Mouse (Mus musculus): ENCODE results near the gene Ulk4.

Ulk4 gene

DNA sequence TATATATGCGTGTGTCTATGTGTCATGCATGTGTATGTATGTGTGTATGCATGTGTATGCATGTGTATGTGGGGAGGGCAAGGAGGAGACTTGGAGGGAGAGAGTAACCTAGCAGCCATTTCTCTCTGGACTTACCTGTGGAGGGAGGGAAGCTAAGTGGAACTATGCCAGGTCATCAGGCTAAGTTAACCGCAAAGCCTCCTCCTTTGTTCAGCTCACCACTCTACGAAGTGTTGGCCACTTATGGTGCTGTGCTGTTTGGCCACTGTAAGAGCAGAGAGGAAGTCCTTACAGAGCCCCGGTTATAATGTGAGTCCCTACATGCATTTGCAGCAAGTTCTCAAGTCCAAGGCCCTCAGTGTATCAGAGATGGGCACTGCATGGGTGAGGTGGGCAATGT, 300.1 kb downstream of the Ulk4 start:
- no peak for DNase-seq (ENCODE audit: low spot score)

- DNase-seq (ENCODE audit: low spot score): no peak
Measured at GRCm38 (mm10) chr9:120976158-120976557, 300.8 kb downstream of the Ulk4 start.

GRCm38 (mm10) chr9:120974209-120974608, 302.8 kb downstream of the Ulk4 start:
- no peak for DNase-seq (ENCODE audit: low spot score)

DNA sequence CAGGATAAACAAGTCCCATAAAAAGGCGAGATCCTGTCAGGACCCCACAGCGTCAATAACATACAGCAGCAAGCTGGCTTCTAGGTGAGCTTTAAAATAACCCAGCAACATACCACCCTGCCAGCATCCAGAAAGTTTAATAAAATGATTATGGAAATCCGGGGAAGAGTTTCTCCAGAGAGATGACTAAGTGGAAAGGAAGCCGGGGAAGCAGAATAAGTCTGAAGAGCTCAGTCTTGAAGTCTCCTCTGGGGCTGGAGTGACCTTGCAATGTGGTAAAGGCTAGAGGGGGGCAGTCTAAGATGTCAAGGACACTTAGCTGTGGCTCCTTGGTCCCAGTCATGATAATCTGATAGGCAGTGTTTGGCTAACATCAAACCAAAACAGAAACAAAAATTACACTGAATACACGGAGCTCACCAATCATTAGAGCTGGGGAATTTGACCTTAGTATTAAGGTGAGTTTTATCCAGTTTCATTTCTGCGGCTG, 303.9 kb downstream of the Ulk4 start:
- DNase-seq (ENCODE audit: low spot score): no peak

GRCm38 (mm10) chr9:120965007-120965406, 312.0 kb downstream of the Ulk4 start:
- DNase-seq (ENCODE audit: low spot score): no peak

DNA sequence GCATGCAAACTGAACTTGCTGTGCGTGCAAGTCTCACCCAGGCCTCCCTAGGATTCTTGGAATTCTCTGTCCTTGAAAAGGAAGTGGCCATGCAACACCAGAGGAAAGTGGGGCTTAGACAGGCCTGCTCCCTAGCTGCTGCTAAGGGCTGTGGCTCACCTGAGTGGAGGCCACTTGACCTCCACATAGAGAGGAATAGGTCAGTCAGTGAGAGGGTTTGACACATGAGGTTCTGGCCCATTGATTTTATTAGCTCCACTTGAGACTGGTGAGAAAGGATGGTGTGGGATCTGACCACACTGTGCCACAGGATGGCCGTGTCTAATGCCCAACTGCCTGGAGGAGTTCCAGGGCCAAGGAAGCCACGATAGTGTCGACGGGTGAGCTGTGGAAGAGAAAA, 312.8 kb downstream of the Ulk4 start:
- DNase-seq (ENCODE audit: low spot score): no peak

- no peak for DNase-seq (ENCODE audit: low spot score)
Measured at GRCm38 (mm10) chr9:120963720-120964119, 313.3 kb downstream of the Ulk4 start.

GRCm38 (mm10) chr9:120963104-120963503, 313.9 kb downstream of the Ulk4 start:
- DNase-seq (ENCODE audit: low spot score): no peak

GRCm38 (mm10) chr9:120961969-120962700, 314.9 kb downstream of the Ulk4 start:
- no peak for DNase-seq (ENCODE audit: low spot score)

- no peak for DNase-seq (ENCODE audit: low spot score)
Measured at GRCm38 (mm10) chr9:120961466-120961865, 315.5 kb downstream of the Ulk4 start.

DNA sequence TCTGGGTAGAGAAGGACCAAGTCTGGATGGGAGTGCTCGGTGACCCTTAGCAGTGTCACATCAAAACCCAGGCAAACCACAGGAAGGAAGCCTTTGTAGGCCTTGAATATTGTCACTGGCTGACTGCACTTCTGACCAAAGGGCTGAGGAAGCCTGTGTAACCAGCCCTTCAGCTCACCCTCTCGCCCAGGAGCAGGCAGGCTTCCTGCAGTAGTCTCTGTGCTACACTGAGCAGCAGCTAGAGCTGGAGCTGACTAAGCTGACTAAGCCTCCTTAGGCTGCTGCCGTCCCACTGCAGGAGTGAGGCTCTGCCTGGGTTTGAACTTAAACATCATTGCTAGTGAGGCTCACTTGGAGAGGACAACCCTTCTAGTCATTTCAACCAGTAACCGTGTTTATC, 316.4 kb downstream of the Ulk4 start:
- no peak for DNase-seq (ENCODE audit: low spot score)

GRCm38 (mm10) chr9:120959225-120959624, 317.8 kb downstream of the Ulk4 start:
- DNase-seq (ENCODE audit: low spot score): no peak

DNA sequence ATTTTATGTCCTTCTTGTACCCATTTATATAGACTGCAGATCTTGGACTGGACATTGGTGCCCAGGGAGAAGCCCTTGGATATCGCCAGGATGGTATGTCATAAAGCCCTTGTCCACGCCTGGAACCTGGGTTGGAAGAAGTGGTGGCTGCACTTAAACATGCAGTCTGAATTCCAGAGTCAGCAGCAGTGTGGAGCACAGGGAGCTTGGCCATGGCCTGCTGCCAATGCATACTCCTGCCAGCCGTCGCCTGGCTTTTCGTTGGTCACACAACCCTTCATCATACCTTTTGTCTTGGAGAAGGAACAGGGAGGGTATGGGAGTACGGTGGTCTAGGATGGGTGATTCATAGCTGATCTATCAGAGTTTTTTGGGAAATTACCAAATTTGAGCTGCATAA, 318.4 kb downstream of the Ulk4 start:
- no peak for DNase-seq (ENCODE audit: low spot score)

GRCm38 (mm10) chr9:120958051-120958450, 318.9 kb downstream of the Ulk4 start:
- no peak for DNase-seq (ENCODE audit: low spot score)

- no peak for DNase-seq (ENCODE audit: low spot score)
Measured at GRCm38 (mm10) chr9:120951947-120952346, 325.1 kb downstream of the Ulk4 start.

- no peak for DNase-seq (ENCODE audit: low spot score)
Measured at GRCm38 (mm10) chr9:120950761-120951160, 326.2 kb downstream of the Ulk4 start.

GRCm38 (mm10) chr9:120948832-120949231, 328.2 kb downstream of the Ulk4 start:
- DNase-seq (ENCODE audit: low spot score): no peak

- no peak for DNase-seq (ENCODE audit: low spot score)
Measured at GRCm38 (mm10) chr9:120946131-120946530, 330.9 kb downstream of the Ulk4 start.

- DNase-seq (ENCODE audit: low spot score): no peak
Measured at GRCm38 (mm10) chr9:120944211-120944610, 332.8 kb downstream of the Ulk4 start.

GRCm38 (mm10) chr9:120943757-120944156, 333.2 kb downstream of the Ulk4 start:
- DNase-seq (ENCODE audit: low spot score): no peak

DNA sequence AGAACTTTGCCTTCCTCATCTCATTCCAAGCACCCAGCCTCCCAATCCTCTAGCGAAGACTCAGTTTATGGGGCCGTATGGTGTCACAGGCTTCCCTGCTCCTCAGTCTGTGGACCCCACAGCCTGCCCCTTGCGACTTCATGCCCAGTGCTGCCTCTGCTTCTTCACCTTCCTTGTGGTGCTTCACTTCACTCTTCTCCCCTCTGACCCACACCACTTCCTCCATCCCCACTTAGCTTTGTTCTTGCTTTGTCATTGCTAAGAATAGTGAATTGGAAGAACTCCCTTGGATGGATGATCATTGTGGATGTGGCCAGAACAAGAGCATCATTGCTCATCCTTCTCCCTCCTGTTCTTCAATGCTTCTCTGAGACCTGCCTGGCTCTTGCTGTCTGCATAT, 336.1 kb downstream of the Ulk4 start:
- no peak for DNase-seq (ENCODE audit: low spot score)

DNA sequence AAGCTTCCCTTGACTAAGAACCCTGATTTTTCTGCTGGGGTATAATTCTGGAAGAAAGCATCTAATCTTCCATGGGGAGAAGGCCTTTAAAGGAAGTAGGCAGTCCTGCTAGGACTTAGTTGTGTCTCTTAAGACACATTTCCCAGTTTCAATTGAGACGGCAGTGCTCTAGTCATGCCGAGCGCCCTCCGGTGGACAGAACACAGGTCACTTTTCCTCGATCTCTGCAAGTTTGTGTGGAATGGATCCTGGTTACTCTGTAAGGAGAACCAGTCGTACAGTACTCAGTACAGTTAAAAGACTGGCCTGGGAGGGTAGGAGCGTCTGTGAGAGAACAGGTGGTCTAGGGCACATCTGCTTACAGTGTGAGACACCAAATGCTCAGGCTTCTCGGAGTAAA, 340.6 kb downstream of the Ulk4 start:
- peak; percentile 63 for DNase-seq (ENCODE audit: low spot score)

DNA sequence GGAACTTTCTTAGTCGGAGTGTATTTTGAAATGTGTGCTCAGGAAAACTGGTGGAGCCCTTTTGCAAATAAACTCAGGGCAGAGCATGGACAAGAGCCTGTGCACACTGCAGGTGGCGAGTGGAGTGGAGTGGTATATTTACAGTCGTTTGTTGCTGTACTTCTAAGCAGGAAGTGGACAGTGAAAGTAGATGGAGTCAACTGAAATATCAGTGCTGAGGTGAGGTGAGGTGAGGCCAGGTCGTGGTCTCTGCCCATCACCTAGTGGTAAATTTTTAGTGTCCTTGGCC, 341.4 kb downstream of the Ulk4 start:
- no peak for DNase-seq (ENCODE audit: low spot score)

DNA sequence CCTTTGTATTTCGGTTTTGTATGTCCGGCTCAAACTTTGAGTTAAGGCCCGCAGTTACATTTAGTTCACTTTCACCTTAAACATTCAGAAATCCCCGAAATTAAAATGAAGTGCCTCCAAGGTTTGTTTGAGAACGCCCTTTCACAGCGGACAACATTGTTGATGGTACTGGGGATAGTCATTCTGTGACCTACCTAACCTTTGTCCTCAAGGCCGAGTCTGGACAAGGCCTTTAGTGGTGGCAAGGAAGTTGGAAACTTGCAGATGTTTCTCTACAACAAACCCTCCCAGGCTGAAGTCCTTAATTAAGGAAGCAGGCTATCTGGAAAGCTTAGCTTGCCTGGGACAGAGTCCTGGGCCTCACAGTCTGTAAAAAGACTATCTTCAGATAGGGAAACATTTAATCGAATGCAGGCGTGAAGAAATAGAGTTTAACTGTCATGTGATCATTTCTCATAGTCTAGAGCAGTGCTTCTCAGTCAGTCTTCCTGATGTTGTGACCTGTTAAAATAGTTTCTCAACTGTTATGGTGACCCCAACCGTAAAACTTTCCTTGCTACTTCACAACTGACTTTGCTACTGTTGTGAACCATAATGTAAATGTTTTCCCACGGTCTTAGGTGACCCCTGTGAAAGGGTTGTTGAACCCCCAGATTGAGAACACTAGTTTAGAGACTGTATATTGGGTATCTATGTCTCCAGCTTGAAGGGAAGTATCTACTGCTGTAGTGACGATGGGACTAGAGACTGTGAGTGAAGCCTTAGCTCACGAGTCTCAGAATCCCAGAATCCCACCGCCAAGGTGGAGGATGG, 342.0 kb downstream of the Ulk4 start:
- no peak for DNase-seq (ENCODE audit: low spot score)
